ENCODE assay signal across 15 mouse cellular contexts in the genomic region with DNA sequence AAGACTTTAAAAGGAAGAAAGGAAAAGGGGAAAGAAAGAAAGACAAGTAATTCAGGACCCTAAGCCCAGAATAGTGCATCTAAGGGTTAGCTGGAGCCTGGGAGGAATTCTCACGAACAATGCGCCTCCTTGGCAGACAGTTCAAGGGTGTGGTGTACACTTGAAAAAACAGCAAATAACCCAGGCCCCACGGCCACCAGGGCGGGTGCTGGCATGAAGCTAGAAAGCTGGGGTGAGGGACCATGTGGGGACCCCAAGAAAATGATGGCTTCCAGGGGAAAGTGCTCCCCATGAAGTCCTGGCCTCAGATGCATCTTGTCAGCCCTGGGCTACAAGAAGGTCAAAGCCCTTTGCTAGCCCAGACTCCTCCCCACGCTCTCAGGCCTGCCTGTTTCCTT. TPM values are rescaled to one million over a fixed set of nuclear protein-coding genes. Genes with fewer than 3 reads are reported as not detected.
DNase-seq lines count a peak whose midpoint lies in the region; ATAC-seq and TF ChIP-seq lines count a peak whose summit lies in the region.
"Had no signal": no experiment of that assay in that cellular context is flagged by ENCODE, and none has a peak within 500 bp of the region (broad histone marks: within the 10 kb centered on the region; RNA-seq: fewer than 3 reads in every experiment).

No protein-coding gene starts in this region.

- H3K27me3 ChIP-seq in hindbrain, embryonic 16.5 days (replicated peaks; ENCODE audit: control insufficient read depth, insufficient read depth, low read length): no peaks in the 10 kb centered on the region
- H3K27me3 ChIP-seq in hindbrain, embryonic 12.5 days: no peaks in the 10 kb centered on the region
- peaks cover 20% of the 10 kb centered on the region for H3K27me3 ChIP-seq in E14TG2a.4 (ENCODE audit: insufficient read depth, low read length)
- H3K27me3 ChIP-seq: heart, embryonic 13.5 days had no signal

- peak; percentile 55 to 61 for DNase-seq in lung, adult 18-20 months
- no peak for DNase-seq in left cerebral cortex, postnatal 25 days (ENCODE audit: low spot score in 2 of 2)
- DNase-seq in right cerebral cortex, postnatal 36 days (ENCODE audit: low spot score in 2 of 2): no peak
- no peak for DNase-seq in kidney, postnatal 14 days
- DNase-seq: cerebellum, adult 11 months; kidney, adult 11 months; layer of hippocampus, adult 9-11 months had no signal

- H3K4me2 ChIP-seq in hindbrain, embryonic 16.5 days (ENCODE audit: low read length): no peak overlapping the region
- no peak overlapping the region for H3K4me2 ChIP-seq in hindbrain, embryonic 12.5 days (replicated peaks)
- H3K4me2 ChIP-seq: heart, embryonic 13.5 days had no signal

- H3K4me1 ChIP-seq in hindbrain, embryonic 16.5 days (ENCODE audit: control insufficient read depth, insufficient read depth, low read depth, low read length): peaks cover 3% of the 10 kb centered on the region; the same call in 1 of the 2 replicates
- H3K4me1 ChIP-seq in hindbrain, embryonic 12.5 days: peaks cover 13% of the 10 kb centered on the region
- H3K4me1 ChIP-seq in E14TG2a.4 (replicated peaks; ENCODE audit: low read depth, low read length): peaks cover 47% of the 10 kb centered on the region
- H3K4me1 ChIP-seq in brown adipose tissue, adult 24 weeks (ENCODE audit: control insufficient read depth, insufficient read depth, insufficient read length, low read length): peaks cover 21% of the 10 kb centered on the region

- WGBS in hindbrain, embryonic 16.5 days: 70% methylated on average over 5 of the region's 5 CpGs
- 76% methylated on average over 5 of the region's 5 CpGs for WGBS in hindbrain, embryonic 12.5 days

- no peaks in the 10 kb centered on the region for H3K36me3 ChIP-seq in hindbrain, embryonic 16.5 days (ENCODE audit: control insufficient read depth, insufficient read depth, low read length)
- no peaks in the 10 kb centered on the region for H3K36me3 ChIP-seq in hindbrain, embryonic 12.5 days
- H3K36me3 ChIP-seq in E14TG2a.4 (ENCODE audit: insufficient read depth, low read length): peaks cover 71% of the 10 kb centered on the region
- H3K36me3 ChIP-seq: forebrain, embryonic 10.5 days; heart, embryonic 13.5 days had no signal

- intact Hi-C loops in left cerebral cortex, postnatal 25 days (cut with DNase I): no loop called here

- no peak for ATAC-seq in hindbrain, embryonic 16.5 days
- ATAC-seq in hindbrain, embryonic 12.5 days (ENCODE audit: low FRiP score): no peak

- no peak overlapping the region for H3K4me3 ChIP-seq in hindbrain, embryonic 16.5 days (ENCODE audit: low read length)
- no peak overlapping the region for H3K4me3 ChIP-seq in hindbrain, embryonic 12.5 days
- H3K4me3 ChIP-seq in E14TG2a.4 (replicated peaks; ENCODE audit: low read length): peak overlapping the region; percentile 10; the same call in 1 of the 2 replicates
- H3K4me3 ChIP-seq in brown adipose tissue, adult 24 weeks (ENCODE audit: insufficient read depth, low read depth, low read length): no peak overlapping the region
- H3K4me3 ChIP-seq: forebrain, embryonic 10.5 days; heart, embryonic 13.5 days had no signal

- 0 out of 2 replicates have a peak overlapping the region, but pooled peaks have one; percentile 8 for H3K27ac ChIP-seq in hindbrain, embryonic 16.5 days (ENCODE audit: low read depth, low read length)
- no peak overlapping the region for H3K27ac ChIP-seq in hindbrain, embryonic 12.5 days
- peak overlapping the region; percentile 45 for H3K27ac ChIP-seq in brown adipose tissue, adult 24 weeks (replicated peaks; ENCODE audit: low read depth, low read length)
- H3K27ac ChIP-seq: forebrain, embryonic 10.5 days; heart, embryonic 13.5 days; macrophage had no signal

- no peak for TF ChIP-seq CTCF in E14TG2a.4 (conservative IDR thresholded peaks at IDR 0.05; ENCODE audit: low read length)

- H3K9ac ChIP-seq in hindbrain, embryonic 16.5 days (ENCODE audit: low read depth, low read length): no peak overlapping the region
- no peak overlapping the region for H3K9ac ChIP-seq in hindbrain, embryonic 12.5 days
- H3K9ac ChIP-seq: heart, embryonic 13.5 days had no signal

- no peaks in the 10 kb centered on the region for H3K9me3 ChIP-seq in hindbrain, embryonic 16.5 days (ENCODE audit: control insufficient read depth, low read length)
- H3K9me3 ChIP-seq in hindbrain, embryonic 12.5 days (replicated peaks): no peaks in the 10 kb centered on the region
- no peaks in the 10 kb centered on the region for H3K9me3 ChIP-seq in E14TG2a.4 (ENCODE audit: low read length)
- H3K9me3 ChIP-seq: forebrain, embryonic 10.5 days; heart, embryonic 13.5 days had no signal

RNA-seq across cellular contexts. Expression of a gene that starts 58.6 kb away (rescaled TPM):
- 13.3 and 21.7 TPM in 2 replicates for polyA plus RNA-seq in hindbrain, embryonic 16.5 days (2015; fragmentation: Nextera tagmentation; extraction: Ambion mirVana)
- polyA plus RNA-seq in hindbrain, embryonic 12.5 days (2016; fragmentation: Nextera tagmentation; extraction: Ambion mirVana): 50.9 and 58.7 TPM in 2 replicates
- 6.1 and 7.6 TPM in 2 replicates for polyA plus RNA-seq in brown adipose tissue, adult 24 weeks (2012; ENCODE audit: insufficient read depth, insufficient read length, missing spikeins)
- 1 to 10 TPM; 6.0 to 7.9 TPM for total RNA-seq in left cerebral cortex, postnatal 25 days (2021)
- total RNA-seq: neutrophil, adult 5-6 weeks had no signal

Comparison
In these comparisons a context has a peak if more than half of its experiments do, and no peak if none do; other contexts are left out.
1. DNase-seq: peak in lung, adult 18-20 months (2 of 2); none in left cerebral cortex, postnatal 25 days (0 of 2), right cerebral cortex, postnatal 36 days (0 of 2) and kidney, postnatal 14 days (single experiment).